Mouse (Mus musculus): Measurements from ENCODE around the gene Adtrp.

GRCm38 (mm10) chr13:41740456-41741085, 106.9 kb downstream of the Adtrp start:
- no peak for TF ChIP-seq POLR2A (IDR thresholded peaks at IDR 0.05; ENCODE audit: insufficient read length, low read depth)
- TF ChIP-seq MAX (IDR thresholded peaks at IDR 0.05; ENCODE audit: low read depth) = no peak
- TF ChIP-seq TCF12 (IDR thresholded peaks at IDR 0.05; ENCODE audit: insufficient read depth, poor library complexity, severe bottlenecking) = no peak
- TF ChIP-seq USF1 (IDR thresholded peaks at IDR 0.05; ENCODE audit: low read depth) = no peak
- TF ChIP-seq E2F4 (IDR thresholded peaks at IDR 0.05; ENCODE audit: insufficient read depth) = no peak
